Mouse (Mus musculus) CH12F3 (cell line): Measurements from ENCODE around the gene Cyb5b.

Experiments used
- in situ Hi-C: fragments of 300-500 bp; cut with MboI; formaldehyde crosslinking; loops from 2 replicates; pipeline ENCODE4 v1.14.3; 2020; ENCODE audit warnings: low sequenced_read_pairs

Cyb5b gene

DNA sequence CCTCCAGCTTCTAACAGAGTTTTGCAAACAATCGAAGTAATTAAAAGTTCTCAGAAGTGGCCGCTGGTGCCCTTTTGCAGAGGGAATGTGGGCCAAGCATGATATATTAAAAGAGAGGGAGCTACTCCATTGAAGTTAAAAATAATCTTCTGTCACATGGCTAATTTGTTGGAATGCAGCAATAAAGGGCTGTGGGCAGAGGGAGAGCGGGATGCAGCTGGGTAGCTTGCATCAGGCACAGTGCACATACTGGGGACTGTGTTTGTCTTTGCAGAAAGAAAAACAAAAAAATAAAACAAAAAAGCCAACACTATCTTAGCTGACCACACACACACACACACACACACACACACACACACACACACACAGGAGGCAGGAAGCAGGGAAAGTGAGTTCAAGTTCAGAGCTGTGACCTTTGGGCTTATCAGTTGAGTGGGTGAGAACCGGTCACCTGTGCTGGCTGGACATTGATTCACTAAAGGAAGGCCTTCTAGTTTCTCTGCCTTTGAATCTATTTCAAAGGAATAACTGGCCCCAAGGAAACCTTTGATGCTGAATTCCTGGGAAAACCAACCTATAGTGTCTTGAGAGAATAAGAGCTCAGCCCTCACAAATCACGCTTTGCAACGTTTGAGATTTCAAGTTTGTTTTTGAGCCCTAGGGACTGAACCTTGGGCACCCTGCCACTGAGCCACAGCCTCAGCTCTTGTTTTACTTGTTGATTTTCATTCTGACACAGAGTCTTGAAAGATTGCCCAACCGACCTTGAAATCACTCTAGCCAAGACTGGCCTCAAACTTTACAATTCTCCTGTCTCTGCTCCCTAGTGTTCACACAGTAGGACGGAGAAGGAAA is 21.0 kb upstream of the Cyb5b start:
- in situ Hi-C loops, result no loop called here

- in situ Hi-C loops, result no loop called here
These were observed 20.4 kb upstream of the Cyb5b start for GRCm38 (mm10) chr8:107130028-107130427.

GRCm38 (mm10) chr8:107132581-107133491 is 17.6 kb upstream of the Cyb5b start:
- in situ Hi-C loops, result no loop called here

DNA sequence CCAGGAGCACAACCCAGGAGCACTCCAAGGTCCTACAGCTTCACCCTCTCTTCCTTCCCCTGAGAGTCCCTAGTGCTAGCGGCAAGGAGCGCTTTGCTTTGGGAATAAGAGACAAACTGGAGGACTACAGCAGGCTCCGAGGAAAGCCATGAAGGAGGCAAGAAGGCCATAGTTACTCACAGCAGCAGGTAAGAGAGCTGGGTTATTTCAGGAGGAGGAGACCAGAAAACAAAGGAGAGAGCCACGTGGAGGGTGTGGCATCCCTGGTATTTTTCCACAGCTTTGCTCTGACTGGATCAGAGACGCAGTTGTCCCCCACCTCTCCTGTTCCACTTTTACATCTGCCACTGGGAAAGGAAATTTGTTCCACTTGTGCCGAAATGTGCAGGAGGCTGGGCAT is 16.6 kb upstream of the Cyb5b start:
- in situ Hi-C loops, result no loop called here

- in situ Hi-C loops, result no loop called here
These were observed 14.3 kb upstream of the Cyb5b start for GRCm38 (mm10) chr8:107136003-107136612.

DNA sequence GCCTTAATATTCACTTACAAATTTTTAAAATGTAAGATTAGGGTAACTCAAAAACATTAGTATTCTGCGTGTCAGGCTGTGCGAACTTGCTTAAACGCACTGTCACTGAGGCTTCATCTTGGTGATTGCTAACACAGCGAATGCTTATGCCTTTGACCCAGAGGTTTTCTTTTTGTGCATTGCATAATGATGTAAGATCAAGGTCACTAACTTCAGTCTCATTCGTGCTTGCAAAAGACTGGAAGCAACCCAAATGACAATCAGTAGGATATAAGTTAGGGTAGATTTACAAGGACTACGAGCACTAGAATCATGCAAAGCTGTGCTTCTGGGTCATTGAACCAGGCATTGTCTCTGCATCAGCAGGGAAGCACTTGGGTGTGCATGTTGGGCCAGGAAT is 12.8 kb upstream of the Cyb5b start:
- in situ Hi-C loops, result no loop called here

DNA sequence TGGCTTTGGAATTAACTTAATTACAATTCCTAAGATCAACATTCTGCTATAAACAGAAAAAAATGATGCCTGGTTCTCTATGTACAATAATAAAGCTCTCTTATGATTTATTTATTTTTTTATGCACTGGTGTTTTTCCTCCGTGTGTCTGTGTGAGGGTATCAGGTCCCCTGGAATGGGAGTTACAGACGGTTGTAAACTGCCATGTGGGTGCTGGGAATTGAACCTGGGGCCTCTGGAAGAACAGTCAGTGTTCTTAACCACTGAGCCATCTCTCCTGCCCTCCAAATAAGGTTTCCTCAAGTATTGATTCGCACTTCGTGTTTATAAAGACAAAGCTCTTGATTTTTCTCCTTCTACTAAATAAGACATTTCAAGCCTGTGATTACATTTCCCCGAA is 12.1 kb upstream of the Cyb5b start:
- in situ Hi-C loops, result no loop called here

DNA sequence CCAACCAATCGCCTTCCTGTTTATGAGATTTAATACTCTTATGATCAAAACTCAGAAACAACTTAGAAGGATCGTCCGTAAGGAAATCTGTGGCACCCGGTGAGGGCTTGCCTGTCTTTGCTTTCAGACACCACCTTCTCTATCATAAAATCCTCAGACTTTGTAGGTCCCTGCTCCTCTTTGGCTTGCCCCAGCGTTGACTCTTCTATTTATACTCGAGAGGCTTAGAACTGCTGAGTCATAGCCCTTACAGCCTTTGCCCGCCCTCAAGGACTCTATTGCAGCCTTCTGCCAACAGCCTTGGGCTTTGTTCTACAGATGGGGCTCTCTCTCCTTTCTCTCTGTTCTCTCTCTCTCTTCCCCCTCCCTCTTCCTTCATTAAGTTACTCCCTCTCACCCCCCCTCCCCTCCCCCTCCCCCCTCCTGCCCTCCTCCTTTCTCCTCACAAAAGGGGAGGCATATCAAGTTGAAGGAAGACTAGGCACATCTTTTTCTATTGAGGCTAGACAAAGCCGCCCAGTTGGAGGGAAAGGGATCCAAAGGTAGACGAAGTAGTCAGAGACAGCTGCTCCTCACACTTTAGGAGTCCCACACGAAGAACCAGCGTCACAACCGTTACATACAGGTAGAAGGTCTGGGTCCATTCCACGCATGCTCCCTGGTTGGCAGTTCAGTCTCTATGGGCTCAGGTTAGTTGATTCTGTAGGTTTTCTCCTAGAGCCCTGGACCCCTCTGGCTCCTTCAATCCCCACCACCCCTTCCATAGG is 10.6 kb upstream of the Cyb5b start:
- in situ Hi-C loops, result no loop called here

DNA sequence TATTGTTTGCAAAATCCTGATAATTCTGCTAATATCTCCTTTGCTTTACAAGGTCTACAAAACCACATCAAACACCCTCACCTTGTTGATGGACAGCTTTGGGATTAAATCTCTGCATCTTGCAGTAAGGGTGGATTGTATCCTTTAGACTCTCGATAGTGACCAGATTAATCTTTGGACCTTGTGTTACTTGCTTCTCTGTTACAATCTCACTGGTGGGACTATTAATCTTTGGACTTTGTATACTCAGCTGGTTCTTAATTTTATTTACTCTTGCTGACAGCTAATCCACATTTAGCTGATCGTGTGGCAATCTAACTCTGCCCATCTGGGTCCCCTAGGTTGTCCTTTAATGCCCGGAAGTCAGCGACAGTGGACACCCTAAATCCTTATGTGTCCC is 7.9 kb upstream of the Cyb5b start:
- in situ Hi-C loops, result no loop called here

DNA sequence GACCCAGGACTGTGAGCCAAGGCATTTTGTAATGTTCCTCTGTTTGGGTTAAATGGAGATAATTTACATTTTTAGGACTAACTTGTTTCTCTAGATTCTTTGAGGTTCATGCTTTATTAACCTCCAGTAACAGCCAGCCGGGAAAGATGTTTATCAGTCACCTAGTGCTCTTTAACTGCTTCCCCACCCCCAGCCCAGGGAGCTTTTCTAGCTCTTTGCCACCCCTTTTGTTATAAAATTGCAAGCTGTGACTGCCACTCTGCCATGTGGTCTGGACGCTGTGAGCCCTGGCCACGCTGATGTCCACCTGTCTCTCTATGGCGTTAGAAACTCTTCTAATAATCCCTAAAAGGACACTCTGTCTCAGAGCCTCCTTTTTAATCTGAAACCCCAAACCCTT is 6.9 kb upstream of the Cyb5b start:
- in situ Hi-C loops, result no loop called here

GRCm38 (mm10) chr8:107146186-107146585 is 4.3 kb upstream of the Cyb5b start:
- in situ Hi-C loops, result no loop called here

- in situ Hi-C loops, result no loop called here
These were observed 1.6 kb upstream of the Cyb5b start for GRCm38 (mm10) chr8:107148802-107149201.

DNA sequence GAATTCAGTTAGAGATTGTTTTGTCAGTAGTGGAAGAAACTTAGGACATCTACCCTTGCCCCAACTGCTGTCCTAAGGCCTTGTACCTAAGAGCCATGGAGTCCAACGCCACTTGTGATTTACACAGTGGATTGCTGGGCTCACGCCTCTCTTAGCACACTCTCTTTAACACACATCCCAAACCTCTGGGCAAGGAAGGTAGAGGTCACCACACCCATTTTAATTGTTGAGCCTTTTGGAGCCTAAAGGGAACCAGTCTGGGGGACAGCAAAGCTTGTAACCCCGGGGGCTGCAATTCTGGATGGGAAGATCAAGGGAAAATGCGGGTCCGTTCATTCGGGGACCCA is 410 bp upstream of the Cyb5b start:
- in situ Hi-C loops, result no loop called here

- in situ Hi-C loops, result no loop called here
These were observed 926 bp downstream of the Cyb5b start for GRCm38 (mm10) chr8:107151212-107151920.

- in situ Hi-C loops, result no loop called here
These were observed 3.1 kb downstream of the Cyb5b start for GRCm38 (mm10) chr8:107153326-107154210.

GRCm38 (mm10) chr8:107156816-107157215 is 6.4 kb downstream of the Cyb5b start:
- in situ Hi-C loops, result no loop called here

- in situ Hi-C loops, result no loop called here
These were observed 7.4 kb downstream of the Cyb5b start for GRCm38 (mm10) chr8:107157836-107158235.

GRCm38 (mm10) chr8:107158890-107159289 is 8.4 kb downstream of the Cyb5b start:
- in situ Hi-C loops, result no loop called here

DNA sequence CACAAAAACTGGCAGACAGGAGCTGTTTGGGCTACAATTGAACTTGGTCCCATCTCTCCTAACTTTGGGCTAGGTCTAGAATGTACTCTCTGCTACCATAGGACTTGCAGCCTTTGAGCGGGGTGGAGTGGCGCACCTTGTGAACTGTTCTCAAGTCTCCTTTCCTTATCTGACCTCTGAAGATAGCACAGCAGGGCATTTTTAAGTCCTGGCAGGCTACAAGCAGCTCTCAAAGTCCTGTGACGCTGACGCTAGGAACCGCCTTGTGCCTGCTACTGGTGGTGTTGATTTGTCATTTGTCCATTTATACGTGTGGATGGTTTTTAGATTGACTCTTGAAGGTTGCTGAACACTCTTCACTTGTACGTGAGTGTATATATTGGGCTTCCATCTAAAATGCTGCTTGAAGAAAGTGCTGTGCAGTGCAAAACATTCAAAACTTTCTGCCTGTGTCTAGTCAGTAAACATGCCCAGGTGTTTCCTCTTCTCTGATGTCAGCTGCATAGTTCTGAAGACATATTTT is 13.9 kb downstream of the Cyb5b start:
- in situ Hi-C loops, result no loop called here
